ENCODE assay signal across 24 mouse cellular contexts in genomic region chr16:97391701-97392384, GRCm38 (mm10). TPM values are rescaled to one million over a fixed set of nuclear protein-coding genes. Genes with fewer than 3 reads are reported as not detected.
DNase-seq lines count a peak whose midpoint lies in the region; ATAC-seq and TF ChIP-seq lines count a peak whose summit lies in the region.
"Had no signal": no experiment of that assay in that cellular context is flagged by ENCODE, and none has a peak within 500 bp of the region (broad histone marks: within the 10 kb centered on the region; RNA-seq: fewer than 3 reads in every experiment).

No protein-coding gene starts in this region.

- ATAC-seq in intestine, embryonic 15.5 days: peak; percentile 51
- ATAC-seq in intestine, postnatal 0 days: no peak
- peak; percentile 77 for ATAC-seq in neural tube, embryonic 13.5 days (ENCODE audit: low read depth)
- ATAC-seq: CD4-positive, CD25-positive, alpha-beta regulatory T cell, adult 4 months; forebrain, embryonic 16.5 days; liver, embryonic 12.5 days had no signal

- H3K4me3 ChIP-seq in intestine, embryonic 15.5 days (replicated peaks): no peak overlapping the region
- H3K4me3 ChIP-seq in intestine, postnatal 0 days (ENCODE audit: low read depth, low read length): no peak overlapping the region
- no peak overlapping the region for H3K4me3 ChIP-seq in neural tube, embryonic 13.5 days
- H3K4me3 ChIP-seq: embryonic facial prominence, embryonic 13.5 days; limb, embryonic 12.5 days; liver, embryonic 12.5 days; midbrain, embryonic 10.5 days; stomach, embryonic 15.5 days had no signal

- TF ChIP-seq CTCF in intestine, postnatal 0 days (IDR thresholded peaks at IDR 0.05; ENCODE audit: low read depth): no peak
- TF ChIP-seq CTCF in brain, embryonic 14.5 days (IDR thresholded peaks at IDR 0.05; ENCODE audit: borderline replicate concordance, extremely low read depth, insufficient read depth, insufficient read length): no peak

- WGBS in intestine, embryonic 15.5 days: 17% methylated on average over 3 of the region's 3 CpGs
- WGBS in intestine, postnatal 0 days: 10% methylated on average over 3 of the region's 3 CpGs
- WGBS in neural tube, embryonic 13.5 days: 10% methylated on average over 3 of the region's 3 CpGs

- no peaks in the 10 kb centered on the region for H3K27me3 ChIP-seq in intestine, embryonic 15.5 days (replicated peaks)
- H3K27me3 ChIP-seq in intestine, postnatal 0 days (replicated peaks; ENCODE audit: control insufficient read depth, insufficient read depth, low read length): no peaks in the 10 kb centered on the region
- no peaks in the 10 kb centered on the region for H3K27me3 ChIP-seq in neural tube, embryonic 13.5 days
- H3K27me3 ChIP-seq: embryonic facial prominence, embryonic 13.5 days; limb, embryonic 12.5 days; stomach, embryonic 15.5 days had no signal

- no peaks in the 10 kb centered on the region for H3K36me3 ChIP-seq in intestine, embryonic 15.5 days
- no peaks in the 10 kb centered on the region for H3K36me3 ChIP-seq in intestine, postnatal 0 days (ENCODE audit: control insufficient read depth, insufficient read depth)
- H3K36me3 ChIP-seq in neural tube, embryonic 13.5 days: no peaks in the 10 kb centered on the region
- H3K36me3 ChIP-seq: embryonic facial prominence, embryonic 13.5 days; limb, embryonic 12.5 days; liver, embryonic 12.5 days; midbrain, embryonic 10.5 days; stomach, embryonic 15.5 days had no signal

- no peak overlapping the region for H3K4me2 ChIP-seq in intestine, embryonic 15.5 days (replicated peaks)
- no peak overlapping the region for H3K4me2 ChIP-seq in intestine, postnatal 0 days (replicated peaks; ENCODE audit: low read depth)
- H3K4me2 ChIP-seq in neural tube, embryonic 13.5 days: no peak overlapping the region
- H3K4me2 ChIP-seq: embryonic facial prominence, embryonic 13.5 days; limb, embryonic 12.5 days; liver, embryonic 12.5 days; stomach, embryonic 15.5 days had no signal

- DNase-seq in MN1 (ENCODE audit: low spot score): peak; percentile 92
- peak; percentile 28 for DNase-seq in brain, embryonic 14.5 days (ENCODE audit: low read depth)
- no peak for DNase-seq in right cerebral cortex, postnatal 4 days
- DNase-seq in gastrocnemius, postnatal 10 days: no peak
- no peak for DNase-seq in kidney, adult 18-20 months
- DNase-seq: cerebellum, adult 11 months; cerebellum, postnatal 14 days; gastrocnemius, postnatal 36 days; kidney, postnatal 4 days; layer of hippocampus, adult 9-11 months; spleen, adult 18-20 months; thymus, adult 18-20 months had no signal

- no peak for TF ChIP-seq POLR2A in brain, embryonic 14.5 days (IDR thresholded peaks at IDR 0.05; ENCODE audit: borderline replicate concordance, extremely low read depth, insufficient read depth, insufficient read length, poor library complexity, severe bottlenecking)

- H3K27ac ChIP-seq in intestine, embryonic 15.5 days: no peak overlapping the region
- no peak overlapping the region for H3K27ac ChIP-seq in intestine, postnatal 0 days (ENCODE audit: low read depth, low read length)
- H3K27ac ChIP-seq in neural tube, embryonic 13.5 days (replicated peaks): no peak overlapping the region
- H3K27ac ChIP-seq: embryonic facial prominence, embryonic 13.5 days; limb, embryonic 12.5 days; liver, embryonic 12.5 days; midbrain, embryonic 10.5 days; stomach, embryonic 15.5 days had no signal

- no peaks in the 10 kb centered on the region for H3K9me3 ChIP-seq in intestine, embryonic 15.5 days
- H3K9me3 ChIP-seq in intestine, postnatal 0 days (ENCODE audit: control insufficient read depth): no peaks in the 10 kb centered on the region
- H3K9me3 ChIP-seq in neural tube, embryonic 13.5 days: no peaks in the 10 kb centered on the region
- H3K9me3 ChIP-seq: embryonic facial prominence, embryonic 13.5 days; limb, embryonic 12.5 days; liver, embryonic 12.5 days; midbrain, embryonic 10.5 days; stomach, embryonic 15.5 days had no signal

- H3K9ac ChIP-seq in intestine, embryonic 15.5 days: no peak overlapping the region
- H3K9ac ChIP-seq in intestine, postnatal 0 days (ENCODE audit: low read depth, low read length): no peak overlapping the region
- no peak overlapping the region for H3K9ac ChIP-seq in neural tube, embryonic 13.5 days
- H3K9ac ChIP-seq: embryonic facial prominence, embryonic 13.5 days; limb, embryonic 12.5 days; liver, embryonic 12.5 days; stomach, embryonic 15.5 days had no signal

- H3K4me1 ChIP-seq in intestine, embryonic 15.5 days (replicated peaks): no peaks in the 10 kb centered on the region; the same call in 1 of the 2 replicates
- no peaks in the 10 kb centered on the region for H3K4me1 ChIP-seq in intestine, postnatal 0 days (replicated peaks; ENCODE audit: control insufficient read depth, insufficient read depth, low read length)
- peaks cover 17% of the 10 kb centered on the region for H3K4me1 ChIP-seq in neural tube, embryonic 13.5 days (replicated peaks)
- H3K4me1 ChIP-seq: liver, embryonic 12.5 days; stomach, embryonic 15.5 days had no signal

RNA-seq across cellular contexts. Expression of gene Bace2, which starts 35.3 kb away (rescaled TPM):
- 13.4 and 13.6 TPM in 2 replicates for polyA plus RNA-seq in intestine, embryonic 15.5 days (2015; fragmentation: Nextera tagmentation; extraction: Ambion mirVana)
- polyA plus RNA-seq in intestine, postnatal 0 days (2015; fragmentation: Nextera tagmentation; extraction: Ambion mirVana): 15.6 and 17.8 TPM in 2 replicates
- polyA plus RNA-seq in brain, embryonic 14.5 days (2012; rRNA removed): 0.37 and 0.71 TPM in 2 replicates
- polyA plus RNA-seq in neural tube, embryonic 13.5 days (2015; fragmentation: Nextera tagmentation; extraction: Ambion mirVana): 4.7 and 6.0 TPM in 2 replicates
- total RNA-seq in gastrocnemius, postnatal 10 days (2021): 10 to 100 TPM; 10.5 to 16.2 TPM
- total RNA-seq: monocyte, adult 5-6 weeks; neutrophil, adult 5-6 weeks had no signal

Comparison
In these comparisons a context has a peak if more than half of its experiments do, and no peak if none do; other contexts are left out.
1. DNase-seq: peak in MN1 (single experiment) and brain, embryonic 14.5 days (single experiment); none in right cerebral cortex, postnatal 4 days (single experiment), gastrocnemius, postnatal 10 days (single experiment) and kidney, adult 18-20 months (single experiment).